Mouse (Mus musculus) limb, embryonic 10.5 days (tissue): ENCODE results near the gene Sema4g. TPM values are rescaled to one million over a fixed set of nuclear protein-coding genes. Genes with fewer than 3 reads are reported as not detected.

ENCODE experiments used
- DNase-seq: peaks from one replicate; pipeline ENCODE4 v3.0.0-alpha.2; 2017; ENCODE audit warnings: low spot score
- H3K27ac ChIP-seq: fragments of 300-500 bp; sonication (generic); 2 replicates; pipeline ENCODE4 v1.5.1; 2016; ENCODE audit warnings: mild to moderate bottlenecking
- H3K27me3 ChIP-seq: fragments of 300-500 bp; sonication (generic); 2 replicates; pipeline ENCODE4 v1.6.1; 2016; ENCODE audit warnings: low read depth, mild to moderate bottlenecking; ENCODE audit not compliant: poor library complexity, severe bottlenecking
- H3K36me3 ChIP-seq: fragments of 300-500 bp; sonication (generic); 2 replicates; pipeline ENCODE4 v1.6.1; 2016; ENCODE audit warnings: mild to moderate bottlenecking, moderate library complexity
- H3K4me1 ChIP-seq: fragments of 300-500 bp; sonication (generic); 2 replicates; pipeline ENCODE4 v1.6.1; 2016
- H3K4me3 ChIP-seq: fragments of 300-500 bp; sonication (generic); 2 replicates; pipeline ENCODE4 v1.5.1; 2016; ENCODE audit warnings: mild to moderate bottlenecking, moderate library complexity
- H3K9me3 ChIP-seq: fragments of 300-500 bp; sonication (generic); replicated peaks from 2 replicates; pipeline ENCODE4 v1.6.1; 2016; ENCODE audit warnings: mild to moderate bottlenecking
- WGBS: fragments of 180-500 bp; shearing (Covaris S2); methylation state at CpG from one replicate; pipeline ENCODE4 v1.1.7; 2016; 5-methylcytosine and 5-hydroxymethylcytosine counted together
- polyA plus RNA-seq: library from polyadenylated mRNA; unstranded; fragments of >200 nt; fragmentation: Nextera tagmentation; extraction: Ambion mirVana; gene quantifications from 2 replicates; pipeline ENCODE4 v1.2.1, GENCODE M21; 2016

Gene Sema4g
- polyA plus RNA-seq, 1 experiment from 2014 or later, result 5.4 TPM

GRCm38 (mm10) chr19:45048644-45049365 is 59.9 kb downstream of the Sema4g start:
- Histone ChIP-seq H3K4me3 (no peak overlapping the region), H3K4me1 (peaks cover 31% of the 10 kb centered on the region), H3K9me3 (no peaks in the 10 kb centered on the region), H3K27me3 (peaks cover 57% of the 10 kb centered on the region), H3K36me3 (peaks cover 17% of the 10 kb centered on the region; the same call in 1 of the 2 replicates), H3K27ac (no peak overlapping the region)
- no peak for DNase-seq
- WGBS, result 79% methylated on average over 12 of the region's 12 CpGs

GRCm38 (mm10) chr19:45049523-45049922 is 60.6 kb downstream of the Sema4g start:
- DNase-seq, result no peak
- Histone ChIP-seq H3K4me3 (no peak overlapping the region), H3K9me3 (no peaks in the 10 kb centered on the region), H3K4me1 (peaks cover 31% of the 10 kb centered on the region), H3K27ac (no peak overlapping the region), H3K27me3 (peaks cover 49% of the 10 kb centered on the region), H3K36me3 (peaks cover 17% of the 10 kb centered on the region; the same call in 1 of the 2 replicates)
- WGBS, result 77% methylated on average over 9 of the region's 9 CpGs

Other genes with a start within 250 kb of the Sema4g start
- 0.05 and 0.20 TPM in 2 replicates for gene Pax2, start 233.1 kb upstream of the Sema4g start, polyA plus RNA-seq
- 52.1 and 54.0 TPM in 2 replicates for gene Slf2, start 58.0 kb upstream of the Sema4g start, polyA plus RNA-seq
- gene Twnk, start 16.6 kb downstream of the Sema4g start, polyA plus RNA-seq, result 39.2 and 45.4 TPM in 2 replicates
- 69.8 and 75.3 TPM in 2 replicates for gene Mrpl43, start 17.3 kb downstream of the Sema4g start, polyA plus RNA-seq
- gene Lzts2, start 25.3 kb downstream of the Sema4g start, polyA plus RNA-seq, result 87.5 and 90.8 TPM in 2 replicates
- gene Pdzd7, start 56.6 kb downstream of the Sema4g start, polyA plus RNA-seq, result 0.20 and 0.28 TPM in 2 replicates
- gene Sfxn3, start 58.4 kb downstream of the Sema4g start, polyA plus RNA-seq, result 4.6 and 8.4 TPM in 2 replicates
- gene Kazald1, start 86.1 kb downstream of the Sema4g start, polyA plus RNA-seq, result 1.0 and 1.5 TPM in 2 replicates
- 0.15 and 0.36 TPM in 2 replicates for gene Tlx1, start 161.6 kb downstream of the Sema4g start, polyA plus RNA-seq
- gene Lbx1, start 246.7 kb downstream of the Sema4g start, polyA plus RNA-seq, result 3.9 and 6.3 TPM in 2 replicates